27 mouse cellular contexts compared by ENCODE assay signal in genomic region chr19:59349329-59349960, GRCm38 (mm10). TPM values are rescaled to one million over a fixed set of nuclear protein-coding genes. Genes with fewer than 3 reads are reported as not detected.
A peak's percentile ranks its signal among the peaks of the same experiment; 100 is the strongest.
DNase-seq lines count a peak whose midpoint lies in the region; ATAC-seq and TF ChIP-seq lines count a peak whose summit lies in the region.
"Had no signal": no experiment of that assay in that cellular context is flagged by ENCODE, and none has a peak within 500 bp of the region (broad histone marks: within the 10 kb centered on the region; RNA-seq: fewer than 3 reads in every experiment).

No protein-coding gene starts in this region.

- H3K9me3 ChIP-seq in embryonic facial prominence, embryonic 14.5 days (ENCODE audit: control insufficient read depth, low read length), result no peaks in the 10 kb centered on the region
- H3K9me3 ChIP-seq in embryonic facial prominence, embryonic 10.5 days, result no peaks in the 10 kb centered on the region
- H3K9me3 ChIP-seq in liver, embryonic 15.5 days (replicated peaks), result no peaks in the 10 kb centered on the region
- no peaks in the 10 kb centered on the region for H3K9me3 ChIP-seq in liver, embryonic 11.5 days (ENCODE audit: control insufficient read depth, low read length)
- H3K9me3 ChIP-seq in midbrain, embryonic 10.5 days (replicated peaks), result no peaks in the 10 kb centered on the region
- no peaks in the 10 kb centered on the region for H3K9me3 ChIP-seq in midbrain, embryonic 14.5 days (ENCODE audit: control insufficient read depth, low read length)
- H3K9me3 ChIP-seq: embryonic facial prominence, embryonic 12.5 days; embryonic facial prominence, embryonic 15.5 days; forebrain, embryonic 10.5 days; forebrain, embryonic 12.5 days had no signal

- ATAC-seq in embryonic facial prominence, embryonic 14.5 days (ENCODE audit: low read depth), result no peak
- no peak for ATAC-seq in liver, embryonic 15.5 days (ENCODE audit: insufficient read depth)
- no peak for ATAC-seq in liver, embryonic 11.5 days (replicated peaks; ENCODE audit: low FRiP score)
- ATAC-seq in midbrain, embryonic 14.5 days (ENCODE audit: low FRiP score, low TSS enrichment), result no peak
- ATAC-seq: activated CD4-positive, CD25-positive, alpha-beta regulatory T cell, adult 4 months; forebrain, embryonic 14.5 days; forebrain, embryonic 16.5 days; Patski had no signal

- peak; percentile 30 for DNase-seq in embryonic facial prominence, embryonic 14.5 days (ENCODE audit: low spot score)
- DNase-seq in embryonic facial prominence, embryonic 10.5 days (ENCODE audit: low spot score), result no peak
- DNase-seq in liver, embryonic 11.5 days (ENCODE audit: low spot score), result no peak
- DNase-seq in midbrain, embryonic 10.5 days (ENCODE audit: low spot score), result peak; percentile 8
- DNase-seq in midbrain, embryonic 14.5 days, result no peak
- DNase-seq in layer of hippocampus, postnatal 36 days, result no peak
- DNase-seq: adrenal gland, adult 8-10 months; adrenal gland, postnatal 14 days; adrenal gland, postnatal 36 days; cerebellum, adult 11 months; cerebellum, adult 18-20 months; cerebellum, adult 8-10 months; cerebellum, adult 9-11 months; cerebellum, postnatal 14 days; cerebellum, postnatal 36 days; embryo, embryonic 11 days had no signal

- H3K4me3 ChIP-seq in embryonic facial prominence, embryonic 14.5 days (ENCODE audit: low read depth, low read length), result no peak overlapping the region
- H3K4me3 ChIP-seq in embryonic facial prominence, embryonic 10.5 days, result no peak overlapping the region
- H3K4me3 ChIP-seq in liver, embryonic 15.5 days (replicated peaks), result no peak overlapping the region
- no peak overlapping the region for H3K4me3 ChIP-seq in liver, embryonic 11.5 days (ENCODE audit: low read depth, low read length)
- H3K4me3 ChIP-seq in midbrain, embryonic 10.5 days, result no peak overlapping the region
- no peak overlapping the region for H3K4me3 ChIP-seq in midbrain, embryonic 14.5 days (replicated peaks; ENCODE audit: low read depth, low read length)
- H3K4me3 ChIP-seq in bone marrow, adult 2 months (replicated peaks; ENCODE audit: control insufficient read depth, low read depth, low read length), result no peak overlapping the region
- H3K4me3 ChIP-seq: embryonic facial prominence, embryonic 12.5 days; embryonic facial prominence, embryonic 15.5 days; erythroblast, embryonic 14.5 days; forebrain, embryonic 10.5 days; forebrain, embryonic 12.5 days had no signal

- no peaks in the 10 kb centered on the region for H3K27me3 ChIP-seq in embryonic facial prominence, embryonic 14.5 days (replicated peaks; ENCODE audit: control insufficient read depth, insufficient read depth, low read length)
- 0 out of 2 replicates have a peak, but pooled peaks cover 3% of the 10 kb centered on the region for H3K27me3 ChIP-seq in embryonic facial prominence, embryonic 10.5 days (replicated peaks; ENCODE audit: low read depth, poor library complexity, severe bottlenecking)
- peaks cover 25% of the 10 kb centered on the region for H3K27me3 ChIP-seq in liver, embryonic 15.5 days
- H3K27me3 ChIP-seq in liver, embryonic 11.5 days (replicated peaks; ENCODE audit: control insufficient read depth, insufficient read depth, low read length), result no peaks in the 10 kb centered on the region
- H3K27me3 ChIP-seq in midbrain, embryonic 10.5 days (ENCODE audit: low read depth, poor library complexity, severe bottlenecking), result peaks cover 4% of the 10 kb centered on the region; the same call in 1 of the 2 replicates
- no peaks in the 10 kb centered on the region for H3K27me3 ChIP-seq in midbrain, embryonic 14.5 days (ENCODE audit: control insufficient read depth, insufficient read depth, low read length)
- H3K27me3 ChIP-seq: embryonic facial prominence, embryonic 12.5 days; embryonic facial prominence, embryonic 15.5 days; forebrain, embryonic 12.5 days had no signal

- no peaks in the 10 kb centered on the region for H3K36me3 ChIP-seq in embryonic facial prominence, embryonic 14.5 days (ENCODE audit: control insufficient read depth, insufficient read depth, low read length)
- H3K36me3 ChIP-seq in embryonic facial prominence, embryonic 10.5 days (replicated peaks), result no peaks in the 10 kb centered on the region
- H3K36me3 ChIP-seq in liver, embryonic 15.5 days (replicated peaks), result no peaks in the 10 kb centered on the region
- H3K36me3 ChIP-seq in liver, embryonic 11.5 days (ENCODE audit: control insufficient read depth, insufficient read depth, low read length), result no peaks in the 10 kb centered on the region
- H3K36me3 ChIP-seq in midbrain, embryonic 10.5 days, result no peaks in the 10 kb centered on the region
- H3K36me3 ChIP-seq in midbrain, embryonic 14.5 days (ENCODE audit: control insufficient read depth, insufficient read depth, low read length), result no peaks in the 10 kb centered on the region
- H3K36me3 ChIP-seq: embryonic facial prominence, embryonic 12.5 days; embryonic facial prominence, embryonic 15.5 days; forebrain, embryonic 10.5 days; forebrain, embryonic 12.5 days had no signal

- no peak for TF ChIP-seq POLR2A in bone marrow, adult 2 months (IDR thresholded peaks at IDR 0.05; ENCODE audit: borderline replicate concordance, control insufficient read depth, low read depth, low read length)

- H3K27ac ChIP-seq in embryonic facial prominence, embryonic 14.5 days (replicated peaks; ENCODE audit: low read depth, low read length), result no peak overlapping the region
- H3K27ac ChIP-seq in embryonic facial prominence, embryonic 10.5 days (replicated peaks), result no peak overlapping the region
- H3K27ac ChIP-seq in liver, embryonic 15.5 days (replicated peaks), result 0 out of 2 replicates have a peak overlapping the region, but pooled peaks have one; percentile 6
- H3K27ac ChIP-seq in liver, embryonic 11.5 days (ENCODE audit: low read depth, low read length), result no peak overlapping the region
- no peak overlapping the region for H3K27ac ChIP-seq in midbrain, embryonic 10.5 days (replicated peaks)
- no peak overlapping the region for H3K27ac ChIP-seq in midbrain, embryonic 14.5 days (replicated peaks; ENCODE audit: low read depth, low read length)
- H3K27ac ChIP-seq in bone marrow, adult 2 months (ENCODE audit: control insufficient read depth, insufficient read depth, low read depth, low read length, poor library complexity), result peak overlapping the region; percentile 38; the same call in 1 of the 2 replicates
- H3K27ac ChIP-seq: embryonic facial prominence, embryonic 12.5 days; embryonic facial prominence, embryonic 15.5 days; forebrain, embryonic 10.5 days; forebrain, embryonic 12.5 days had no signal

- 73% methylated on average over 6 of the region's 6 CpGs for whole genome bisulfite sequencing in embryonic facial prominence, embryonic 14.5 days
- 90% methylated on average over 6 of the region's 6 CpGs for WGBS in embryonic facial prominence, embryonic 10.5 days
- 65% methylated on average over 6 of the region's 6 CpGs for whole genome bisulfite sequencing in liver, embryonic 15.5 days (ENCODE audit: insufficient replicate concordance)
- WGBS in liver, embryonic 11.5 days, result 82% methylated on average over 6 of the region's 6 CpGs
- WGBS in midbrain, embryonic 10.5 days, result 89% methylated on average over 6 of the region's 6 CpGs
- WGBS in midbrain, embryonic 14.5 days, result 86% methylated on average over 6 of the region's 6 CpGs
- WGBS in bone marrow, adult 2 months, result 78% methylated on average over 6 of the region's 6 CpGs

- H3K4me1 ChIP-seq in embryonic facial prominence, embryonic 14.5 days (ENCODE audit: control insufficient read depth, insufficient read depth, low read length), result peaks cover under 1% of the 10 kb centered on the region; the same call in 1 of the 2 replicates
- H3K4me1 ChIP-seq in embryonic facial prominence, embryonic 10.5 days, result peaks cover 23% of the 10 kb centered on the region
- peaks cover 39% of the 10 kb centered on the region for H3K4me1 ChIP-seq in liver, embryonic 15.5 days (replicated peaks)
- H3K4me1 ChIP-seq in liver, embryonic 11.5 days (replicated peaks; ENCODE audit: control insufficient read depth, insufficient read depth, low read length), result peaks cover 12% of the 10 kb centered on the region; the same call in 1 of the 2 replicates
- peaks cover 17% of the 10 kb centered on the region for H3K4me1 ChIP-seq in midbrain, embryonic 10.5 days
- H3K4me1 ChIP-seq in midbrain, embryonic 14.5 days (ENCODE audit: control insufficient read depth, insufficient read depth, low read length), result peaks cover 5% of the 10 kb centered on the region
- peaks cover 1% of the 10 kb centered on the region for H3K4me1 ChIP-seq in bone marrow, adult 2 months (ENCODE audit: control insufficient read depth, insufficient read depth, low read length)
- H3K4me1 ChIP-seq: embryonic facial prominence, embryonic 12.5 days had no signal

- H3K4me2 ChIP-seq in embryonic facial prominence, embryonic 14.5 days (ENCODE audit: low read depth, low read length), result no peak overlapping the region
- 0 out of 2 replicates have a peak overlapping the region, but pooled peaks have one; percentile 0 for H3K4me2 ChIP-seq in liver, embryonic 15.5 days
- no peak overlapping the region for H3K4me2 ChIP-seq in liver, embryonic 11.5 days
- no peak overlapping the region for H3K4me2 ChIP-seq in midbrain, embryonic 14.5 days (ENCODE audit: low read length)
- H3K4me2 ChIP-seq: embryonic facial prominence, embryonic 12.5 days; embryonic facial prominence, embryonic 15.5 days; forebrain, embryonic 12.5 days had no signal

- no peak for TF ChIP-seq CTCF in bone marrow, adult 2 months (IDR thresholded peaks at IDR 0.05; ENCODE audit: control insufficient read depth, insufficient read depth, low read length)

- no peak overlapping the region for H3K9ac ChIP-seq in embryonic facial prominence, embryonic 14.5 days (ENCODE audit: low read depth, low read length)
- H3K9ac ChIP-seq in liver, embryonic 15.5 days, result no peak overlapping the region
- H3K9ac ChIP-seq in liver, embryonic 11.5 days (ENCODE audit: low read depth, low read length), result no peak overlapping the region
- H3K9ac ChIP-seq in midbrain, embryonic 14.5 days (replicated peaks; ENCODE audit: low read length), result no peak overlapping the region
- H3K9ac ChIP-seq: embryonic facial prominence, embryonic 12.5 days; embryonic facial prominence, embryonic 15.5 days; forebrain, embryonic 12.5 days had no signal

RNA-seq across cellular contexts. Expression of gene Pdzd8, which starts 3.9 kb away (rescaled TPM):
- polyA plus RNA-seq in embryonic facial prominence, embryonic 14.5 days (2014; fragmentation: Nextera tagmentation; extraction: Ambion mirVana), result 15.1 and 15.7 TPM in 2 replicates
- polyA plus RNA-seq in embryonic facial prominence, embryonic 10.5 days (2016; fragmentation: Nextera tagmentation; extraction: Ambion mirVana), result 9.8 and 10.7 TPM in 2 replicates
- 3.7 and 4.0 TPM in 2 replicates for polyA plus RNA-seq in liver, embryonic 15.5 days (2015; fragmentation: Nextera tagmentation; extraction: Ambion mirVana)
- 12.7 and 14.1 TPM in 2 replicates for polyA plus RNA-seq in liver, embryonic 11.5 days (2014; fragmentation: Nextera tagmentation; extraction: Ambion mirVana)
- 8.1 and 8.5 TPM in 2 replicates for polyA plus RNA-seq in midbrain, embryonic 10.5 days (2016; fragmentation: Nextera tagmentation; extraction: Ambion mirVana)
- polyA plus RNA-seq in midbrain, embryonic 14.5 days (2014; fragmentation: Nextera tagmentation; extraction: Ambion mirVana), result 15.0 and 15.7 TPM in 2 replicates
- polyA plus RNA-seq in bone marrow, adult 2 months (2011; ENCODE audit: insufficient read depth, insufficient read length, low replicate concordance, missing spikeins), result 8.8 and 13.6 TPM in 2 replicates
- total RNA-seq in layer of hippocampus, postnatal 36 days (2021), result 10 to 100 TPM; 49.9 to 50.0 TPM

RNA-seq across cellular contexts. Expression of gene Rps12-ps3, which starts 27.4 kb away (rescaled TPM):
- polyA plus RNA-seq in embryonic facial prominence, embryonic 14.5 days (2014; fragmentation: Nextera tagmentation; extraction: Ambion mirVana), result 31.0 and 42.8 TPM in 2 replicates
- 7.5 and 33.5 TPM in 2 replicates for polyA plus RNA-seq in embryonic facial prominence, embryonic 10.5 days (2016; fragmentation: Nextera tagmentation; extraction: Ambion mirVana)
- 13.3 TPM in 1 of 2 replicates, not detected in the other for polyA plus RNA-seq in liver, embryonic 15.5 days (2015; fragmentation: Nextera tagmentation; extraction: Ambion mirVana)
- polyA plus RNA-seq in liver, embryonic 11.5 days (2014; fragmentation: Nextera tagmentation; extraction: Ambion mirVana), result 63.6 and 85.2 TPM in 2 replicates
- 4.5 and 17.0 TPM in 2 replicates for polyA plus RNA-seq in midbrain, embryonic 10.5 days (2016; fragmentation: Nextera tagmentation; extraction: Ambion mirVana)
- polyA plus RNA-seq in midbrain, embryonic 14.5 days (2014; fragmentation: Nextera tagmentation; extraction: Ambion mirVana), result 26.3 and 29.8 TPM in 2 replicates
- 1,301 and 2,446 TPM in 2 replicates for polyA plus RNA-seq in bone marrow, adult 2 months (2011; ENCODE audit: insufficient read depth, insufficient read length, low replicate concordance, missing spikeins)
- 100 to 1,000 TPM; 260 to 310 TPM for total RNA-seq in layer of hippocampus, postnatal 36 days (2021)

Comparison
In these comparisons a context has a peak if more than half of its experiments do, and no peak if none do; other contexts are left out.
1. DNase-seq: peak in embryonic facial prominence, embryonic 14.5 days (single experiment) and midbrain, embryonic 10.5 days (single experiment); none in embryonic facial prominence, embryonic 10.5 days (single experiment), liver, embryonic 11.5 days (single experiment), midbrain, embryonic 14.5 days (single experiment) and layer of hippocampus, postnatal 36 days (0 of 2).
2. H3K27ac ChIP-seq: peak in liver, embryonic 15.5 days (single experiment) and bone marrow, adult 2 months (single experiment); none in embryonic facial prominence, embryonic 14.5 days (single experiment), embryonic facial prominence, embryonic 10.5 days (single experiment), liver, embryonic 11.5 days (single experiment), midbrain, embryonic 10.5 days (single experiment) and midbrain, embryonic 14.5 days (single experiment).
3. RNA of gene Rps12-ps3, which starts 27.4 kb away (polyA plus RNA-seq): 1,301 to 2,446 TPM in bone marrow, adult 2 months; 63.6 to 85.2 TPM in liver, embryonic 11.5 days, 31.0 to 42.8 TPM in embryonic facial prominence, embryonic 14.5 days, 26.3 to 29.8 TPM in midbrain, embryonic 14.5 days, 4.5 to 17.0 TPM in midbrain, embryonic 10.5 days, 13.3 TPM in liver, embryonic 15.5 days and 7.5 to 33.5 TPM in embryonic facial prominence, embryonic 10.5 days; every median in the first group is over 10 times any median in the second.